Mouse (Mus musculus): ENCODE measurements around the gene Mxra7. TPM values are rescaled to one million over a fixed set of nuclear protein-coding genes. Genes with fewer than 3 reads are reported as not detected.

The Mxra7 gene
- polyA plus RNA-seq, 1 experiment from 2014 or later = 2.5 TPM

- Histone ChIP-seq H3K4me3 (replicated peaks) (no peak overlapping the region), H3K36me3 (no peaks in the 10 kb centered on the region), H3K27ac (peak overlapping the region; percentile 23; the same call in 1 of the 2 replicates), H3K4me2 (no peak overlapping the region), H3K9me3 (replicated peaks) (no peaks in the 10 kb centered on the region), H3K9ac (no peak overlapping the region), H3K27me3 (peaks cover 5% of the 10 kb centered on the region; the same call in 1 of the 2 replicates), H3K4me1 (replicated peaks) (peaks cover 22% of the 10 kb centered on the region)
- no peak for DNase-seq
- 44% methylated on average over 7 of the region's 7 CpGs for WGBS (ENCODE audit: insufficient replicate concordance)
- ATAC-seq (ENCODE audit: low read depth) = no peak
Observed at GRCm38 (mm10) chr11:116814884-116815415, 12.9 kb downstream of the Mxra7 start.

- no peak for ATAC-seq (ENCODE audit: low read depth)
- peaks cover 22% of the 10 kb centered on the region for H3K4me1 ChIP-seq (replicated peaks)
- WGBS (ENCODE audit: insufficient replicate concordance) = 47% methylated on average over 20 of the region's 20 CpGs
Observed at GRCm38 (mm10) chr11:116814076-116814883, 13.6 kb downstream of the Mxra7 start.

GRCm38 (mm10) chr11:116813610-116814009 is 14.2 kb downstream of the Mxra7 start:
- 81% methylated on average over 13 of the region's 13 CpGs for WGBS (ENCODE audit: insufficient replicate concordance)
- Histone ChIP-seq H3K4me2 (no peak overlapping the region), H3K4me1 (replicated peaks) (peaks cover 22% of the 10 kb centered on the region), H3K9ac (no peak overlapping the region), H3K27ac (0 out of 2 replicates have a peak overlapping the region, but pooled peaks have one; percentile 23), H3K4me3 (replicated peaks) (no peak overlapping the region), H3K9me3 (replicated peaks) (no peaks in the 10 kb centered on the region), H3K36me3 (no peaks in the 10 kb centered on the region), H3K27me3 (peaks cover 6% of the 10 kb centered on the region; the same call in 1 of the 2 replicates)
- DNase-seq (no peak), ATAC-seq (ENCODE audit: low read depth) (no peak)

More at GRCm38 (mm10) chr11:116814076-116814883, 13.6 kb downstream of the Mxra7 start:
- H3K4me3 ChIP-seq (replicated peaks) = no peak overlapping the region
- H3K9me3 ChIP-seq (replicated peaks) = no peaks in the 10 kb centered on the region
- H3K9ac ChIP-seq = no peak overlapping the region
- H3K36me3 ChIP-seq = no peaks in the 10 kb centered on the region
- H3K27me3 ChIP-seq = peaks cover 6% of the 10 kb centered on the region; the same call in 1 of the 2 replicates
- no peak for DNase-seq
- H3K4me2 ChIP-seq = no peak overlapping the region
- peak overlapping the region; percentile 23; the same call in 1 of the 2 replicates for H3K27ac ChIP-seq

GRCm38 (mm10) chr11:116812793-116813529 is 14.9 kb downstream of the Mxra7 start:
- no peaks in the 10 kb centered on the region for H3K9me3 ChIP-seq (replicated peaks)
- 72% methylated on average over 21 of the region's 21 CpGs for WGBS (ENCODE audit: insufficient replicate concordance)
- H3K27me3 ChIP-seq = peaks cover 6% of the 10 kb centered on the region; the same call in 1 of the 2 replicates
- H3K9ac ChIP-seq = no peak overlapping the region
- H3K27ac ChIP-seq = no peak overlapping the region; the same call in 1 of the 2 replicates
- H3K4me1 ChIP-seq (replicated peaks) = peaks cover 22% of the 10 kb centered on the region
- H3K4me2 ChIP-seq = no peak overlapping the region
- no peaks in the 10 kb centered on the region for H3K36me3 ChIP-seq
- no peak overlapping the region for H3K4me3 ChIP-seq (replicated peaks)
- DNase-seq = no peak
- no peak for ATAC-seq (ENCODE audit: low read depth)

DNA sequence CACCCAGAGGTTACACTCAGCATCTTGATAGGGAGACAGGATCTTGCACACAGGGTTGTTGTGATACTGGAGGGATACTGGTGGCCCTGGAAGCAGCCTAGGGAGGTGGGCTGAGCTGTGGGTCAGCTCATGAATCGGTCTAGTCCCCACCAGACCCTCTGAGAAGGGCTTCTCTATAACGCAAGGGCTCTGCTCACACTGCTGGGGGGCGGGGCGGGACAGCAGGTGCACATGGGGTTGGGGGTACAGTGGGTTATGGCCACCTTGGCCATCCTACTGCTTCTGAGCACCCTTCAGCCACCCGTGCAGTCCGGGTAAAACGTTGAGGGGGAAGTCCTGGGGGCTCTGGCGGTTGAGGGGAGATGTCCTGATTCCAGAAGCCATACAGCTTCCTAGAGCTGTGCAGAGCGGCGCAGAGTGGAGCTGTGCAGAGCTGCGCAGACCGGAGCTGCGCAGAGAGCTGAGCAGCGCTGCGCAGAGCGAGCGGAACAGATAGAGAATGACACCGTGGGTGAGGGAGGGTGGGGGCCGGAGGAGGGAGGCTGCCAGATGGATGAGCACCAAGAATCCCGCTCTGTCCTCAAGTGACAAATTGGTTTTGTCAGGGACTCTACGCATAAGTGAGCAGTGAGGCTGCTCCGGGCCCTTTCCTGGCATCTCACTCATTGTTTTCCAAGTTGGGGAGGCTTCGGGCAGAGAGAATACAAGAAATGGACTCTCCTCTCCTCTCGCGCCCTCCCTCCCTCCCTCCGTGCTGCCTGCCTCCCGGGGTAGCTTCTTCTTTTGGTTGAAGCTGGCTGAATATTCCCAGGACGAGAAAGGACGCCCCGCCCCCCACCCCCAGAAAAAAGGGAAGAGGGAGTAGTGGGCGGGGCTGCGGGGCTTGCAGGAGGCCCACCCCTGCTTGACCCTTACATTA is 16.6 kb downstream of the Mxra7 start:
- Histone ChIP-seq H3K27me3 (peaks cover 6% of the 10 kb centered on the region; the same call in 1 of the 2 replicates), H3K4me1 (replicated peaks) (peaks cover 19% of the 10 kb centered on the region), H3K4me2 (peak overlapping the region; percentile 56), H3K27ac (no peak overlapping the region), H3K9me3 (replicated peaks) (no peaks in the 10 kb centered on the region), H3K9ac (no peak overlapping the region), H3K4me3 (replicated peaks) (peak overlapping the region; percentile 32), H3K36me3 (no peaks in the 10 kb centered on the region)
- ATAC-seq (ENCODE audit: low read depth) = peak; percentile 72
- no peak for DNase-seq
- WGBS (ENCODE audit: insufficient replicate concordance) = 16% methylated on average over 27 of the region's 32 CpGs

- peaks cover 6% of the 10 kb centered on the region; the same call in 1 of the 2 replicates for H3K27me3 ChIP-seq
- DNase-seq (no peak), ATAC-seq (ENCODE audit: low read depth) (no peak)
- H3K9ac ChIP-seq = no peak overlapping the region
- H3K36me3 ChIP-seq = no peaks in the 10 kb centered on the region
- no peak overlapping the region for H3K4me2 ChIP-seq
- WGBS (ENCODE audit: insufficient replicate concordance) = 66% methylated on average over 11 of the region's 11 CpGs
- no peak overlapping the region for H3K4me3 ChIP-seq (replicated peaks)
- H3K9me3 ChIP-seq (replicated peaks) = no peaks in the 10 kb centered on the region
- H3K27ac ChIP-seq = no peak overlapping the region
- H3K4me1 ChIP-seq (replicated peaks) = peaks cover 19% of the 10 kb centered on the region
Observed at GRCm38 (mm10) chr11:116810528-116810927, 17.3 kb downstream of the Mxra7 start.

- H3K4me3 ChIP-seq (replicated peaks) = no peak overlapping the region
- peaks cover 14% of the 10 kb centered on the region for H3K4me1 ChIP-seq (replicated peaks)
- peaks cover 6% of the 10 kb centered on the region; the same call in 1 of the 2 replicates for H3K27me3 ChIP-seq
- ATAC-seq (ENCODE audit: low read depth) = no peak
- no peaks in the 10 kb centered on the region for H3K36me3 ChIP-seq
- no peak overlapping the region for H3K9ac ChIP-seq
- no peak for DNase-seq
- H3K9me3 ChIP-seq (replicated peaks) = no peaks in the 10 kb centered on the region
- WGBS (ENCODE audit: insufficient replicate concordance) = 57% methylated on average over 8 of the region's 8 CpGs
- no peak overlapping the region for H3K4me2 ChIP-seq
- H3K27ac ChIP-seq = no peak overlapping the region
Observed at GRCm38 (mm10) chr11:116809520-116809919, 18.3 kb downstream of the Mxra7 start.

GRCm38 (mm10) chr11:116808811-116809395 is 18.9 kb downstream of the Mxra7 start:
- H3K27ac ChIP-seq = no peak overlapping the region
- peaks cover 6% of the 10 kb centered on the region; the same call in 1 of the 2 replicates for H3K27me3 ChIP-seq
- DNase-seq = no peak
- WGBS (ENCODE audit: insufficient replicate concordance) = 74% methylated on average over 11 of the region's 11 CpGs
- no peaks in the 10 kb centered on the region for H3K9me3 ChIP-seq (replicated peaks)
- H3K4me1 ChIP-seq (replicated peaks) = peaks cover 11% of the 10 kb centered on the region
- no peak overlapping the region for H3K9ac ChIP-seq
- no peak for ATAC-seq (ENCODE audit: low read depth)
- H3K36me3 ChIP-seq = no peaks in the 10 kb centered on the region
- no peak overlapping the region for H3K4me2 ChIP-seq
- H3K4me3 ChIP-seq (replicated peaks) = no peak overlapping the region

GRCm38 (mm10) chr11:116807938-116808606 is 19.8 kb downstream of the Mxra7 start:
- H3K36me3 ChIP-seq = no peaks in the 10 kb centered on the region
- WGBS (ENCODE audit: insufficient replicate concordance) = 33% methylated on average over 7 of the region's 7 CpGs
- H3K4me3 ChIP-seq (replicated peaks) = no peak overlapping the region
- no peak for ATAC-seq (ENCODE audit: low read depth)
- peaks cover 4% of the 10 kb centered on the region; the same call in 1 of the 2 replicates for H3K27me3 ChIP-seq
- no peaks in the 10 kb centered on the region for H3K9me3 ChIP-seq (replicated peaks)
- no peak overlapping the region for H3K9ac ChIP-seq
- H3K4me2 ChIP-seq = no peak overlapping the region
- DNase-seq = peak; percentile 59
- no peak overlapping the region for H3K27ac ChIP-seq
- peaks cover 11% of the 10 kb centered on the region for H3K4me1 ChIP-seq (replicated peaks)

DNA sequence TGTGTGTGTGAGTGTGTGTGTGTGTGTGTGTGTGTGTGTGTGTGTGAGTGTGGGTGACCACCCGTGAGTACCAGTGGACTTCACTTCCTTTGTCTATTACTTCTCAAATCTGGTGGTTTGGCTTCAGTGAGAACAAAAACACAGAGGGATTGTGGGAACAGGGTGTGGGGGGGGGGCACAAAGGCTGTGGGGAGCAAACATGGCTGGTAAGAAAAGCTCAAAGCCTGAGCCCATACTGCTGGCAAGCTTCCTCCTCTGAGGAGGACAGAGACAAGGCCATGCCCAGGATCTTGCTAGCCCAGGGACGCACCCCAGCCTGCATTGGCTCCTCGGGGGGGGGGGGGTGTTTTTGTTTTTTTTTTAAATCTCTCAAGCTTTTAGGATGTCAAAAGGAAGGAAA is 20.3 kb downstream of the Mxra7 start:
- peaks cover 11% of the 10 kb centered on the region for H3K4me1 ChIP-seq (replicated peaks)
- H3K27ac ChIP-seq = no peak overlapping the region
- no peaks in the 10 kb centered on the region for H3K36me3 ChIP-seq
- 65% methylated on average over 3 of the region's 3 CpGs for WGBS (ENCODE audit: insufficient replicate concordance)
- H3K27me3 ChIP-seq = peaks cover 4% of the 10 kb centered on the region; the same call in 1 of the 2 replicates
- no peak overlapping the region for H3K9ac ChIP-seq
- ATAC-seq (ENCODE audit: low read depth) (no peak), DNase-seq (no peak)
- no peak overlapping the region for H3K4me2 ChIP-seq
- no peak overlapping the region for H3K4me3 ChIP-seq (replicated peaks)
- no peaks in the 10 kb centered on the region for H3K9me3 ChIP-seq (replicated peaks)

All from liver, embryonic 13.5 days (tissue).